Mouse (Mus musculus): ENCODE measurements at regions not wholly inside any gene's neighbourhood (a gene's known extent, or its start where the extent isn't known, plus 50 kb on each side); places are given as distances from the start of the nearest gene placed in this dataset.

DNA sequence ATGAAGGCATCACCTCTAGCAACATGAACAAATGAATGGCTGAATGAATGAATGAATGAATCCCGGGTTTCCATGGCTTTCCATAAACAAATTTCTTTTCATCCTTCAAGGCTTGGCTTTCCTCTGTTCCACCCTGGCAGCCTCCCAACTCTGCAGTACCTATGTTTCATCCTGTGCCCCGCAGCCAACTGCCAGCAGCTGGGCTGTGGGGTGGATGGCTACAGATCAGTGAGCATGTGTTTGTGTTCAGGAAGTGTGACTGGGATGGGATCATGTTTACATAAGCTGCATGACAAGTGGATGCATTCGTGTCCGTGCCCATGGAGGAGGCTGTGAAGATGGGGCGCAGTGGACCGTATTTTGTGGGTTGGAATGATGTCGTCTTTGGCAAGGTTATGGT is 200.5 kb upstream of the Sulf2 start:
- DNase-seq (ENCODE audit: low spot score) = peak; percentile 56
- WGBS = 55% methylated on average over 7 of the region's 7 CpGs
- H3K4me1 ChIP-seq (ENCODE audit: control insufficient read depth, insufficient read depth, low read length) = peaks cover 19% of the 10 kb centered on the region

DNA sequence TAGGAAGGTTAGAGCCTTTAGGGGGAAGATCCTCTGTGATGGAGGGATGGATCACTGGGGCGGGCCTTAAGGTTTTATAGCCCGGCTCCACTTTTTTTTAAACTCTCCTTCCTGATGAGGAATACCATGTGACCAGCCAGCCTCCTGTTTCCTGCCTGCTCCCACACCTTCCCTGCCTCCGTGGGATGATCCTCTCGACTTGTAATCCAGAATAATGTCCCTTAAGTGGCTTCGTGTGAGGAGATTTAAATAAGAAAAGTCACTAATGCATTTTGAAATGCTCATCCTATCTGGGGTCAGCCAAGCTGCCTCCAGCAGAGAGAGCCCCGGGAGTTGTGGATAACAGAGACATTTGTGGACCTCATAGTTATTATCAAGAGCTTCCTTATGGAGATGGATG is 200.0 kb upstream of the Sulf2 start:
- H3K4me2 ChIP-seq (ENCODE audit: low read length) = no peak overlapping the region
- H3K4me1 ChIP-seq (ENCODE audit: control insufficient read depth, insufficient read depth, low read length) = peaks cover 17% of the 10 kb centered on the region
- no peak overlapping the region for H3K27ac ChIP-seq (ENCODE audit: low read depth, low read length)
- ATAC-seq = no peak
- H3K4me3 ChIP-seq (ENCODE audit: low read depth, low read length) = no peak overlapping the region
- H3K9ac ChIP-seq (ENCODE audit: low read length) = no peak overlapping the region
- H3K36me3 ChIP-seq (ENCODE audit: control insufficient read depth, insufficient read depth, low read length) = no peaks in the 10 kb centered on the region
- 71% methylated on average over 6 of the region's 6 CpGs for WGBS
- H3K9me3 ChIP-seq (replicated peaks; ENCODE audit: control insufficient read depth, low read length) = no peaks in the 10 kb centered on the region
- H3K27me3 ChIP-seq (replicated peaks; ENCODE audit: control insufficient read depth, insufficient read depth, low read length) = 0 out of 2 replicates have a peak, but pooled peaks cover 12% of the 10 kb centered on the region
- DNase-seq (ENCODE audit: low spot score) = no peak

More for the DNA sequence above, 200.5 kb upstream of the Sulf2 start:
- Histone ChIP-seq H3K27ac (ENCODE audit: low read depth, low read length) (no peak overlapping the region), H3K9ac (ENCODE audit: low read length) (no peak overlapping the region), H3K9me3 (replicated peaks; ENCODE audit: control insufficient read depth, low read length) (no peaks in the 10 kb centered on the region), H3K4me3 (ENCODE audit: low read depth, low read length) (no peak overlapping the region), H3K27me3 (replicated peaks; ENCODE audit: control insufficient read depth, insufficient read depth, low read length) (0 out of 2 replicates have a peak, but pooled peaks cover 10% of the 10 kb centered on the region), H3K36me3 (ENCODE audit: control insufficient read depth, insufficient read depth, low read length) (no peaks in the 10 kb centered on the region), H3K4me2 (ENCODE audit: low read length) (no peak overlapping the region)
- no peak for ATAC-seq

DNA sequence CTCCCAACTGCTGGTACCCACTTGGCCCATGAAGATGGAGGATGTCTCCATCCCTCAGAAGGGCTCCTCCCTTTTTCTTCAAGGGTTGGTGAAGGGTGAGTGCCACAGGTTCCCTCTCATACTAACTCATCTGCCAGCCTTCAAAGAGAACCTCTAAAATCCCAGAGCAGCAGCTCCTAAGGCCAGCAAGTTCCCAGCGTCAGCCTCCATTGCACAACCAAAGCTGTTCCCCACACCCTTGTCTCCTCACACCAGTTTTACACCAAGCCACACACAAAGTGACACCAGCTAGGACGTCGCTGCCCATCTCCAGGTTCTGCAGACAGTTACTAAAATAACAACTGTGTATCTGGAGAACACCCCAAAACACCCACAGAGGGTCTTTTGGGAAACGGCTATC is 198.9 kb upstream of the Sulf2 start:
- Histone ChIP-seq H3K4me3 (ENCODE audit: low read depth, low read length) (no peak overlapping the region), H3K9me3 (replicated peaks; ENCODE audit: control insufficient read depth, low read length) (no peaks in the 10 kb centered on the region), H3K4me1 (ENCODE audit: control insufficient read depth, insufficient read depth, low read length) (peaks cover 8% of the 10 kb centered on the region), H3K27me3 (replicated peaks; ENCODE audit: control insufficient read depth, insufficient read depth, low read length) (0 out of 2 replicates have a peak, but pooled peaks cover 14% of the 10 kb centered on the region), H3K36me3 (ENCODE audit: control insufficient read depth, insufficient read depth, low read length) (no peaks in the 10 kb centered on the region), H3K4me2 (ENCODE audit: low read length) (no peak overlapping the region), H3K27ac (ENCODE audit: low read depth, low read length) (no peak overlapping the region), H3K9ac (ENCODE audit: low read length) (no peak overlapping the region)
- 90% methylated on average over 4 of the region's 4 CpGs for WGBS
- DNase-seq (ENCODE audit: low spot score) (no peak), ATAC-seq (no peak)

DNA sequence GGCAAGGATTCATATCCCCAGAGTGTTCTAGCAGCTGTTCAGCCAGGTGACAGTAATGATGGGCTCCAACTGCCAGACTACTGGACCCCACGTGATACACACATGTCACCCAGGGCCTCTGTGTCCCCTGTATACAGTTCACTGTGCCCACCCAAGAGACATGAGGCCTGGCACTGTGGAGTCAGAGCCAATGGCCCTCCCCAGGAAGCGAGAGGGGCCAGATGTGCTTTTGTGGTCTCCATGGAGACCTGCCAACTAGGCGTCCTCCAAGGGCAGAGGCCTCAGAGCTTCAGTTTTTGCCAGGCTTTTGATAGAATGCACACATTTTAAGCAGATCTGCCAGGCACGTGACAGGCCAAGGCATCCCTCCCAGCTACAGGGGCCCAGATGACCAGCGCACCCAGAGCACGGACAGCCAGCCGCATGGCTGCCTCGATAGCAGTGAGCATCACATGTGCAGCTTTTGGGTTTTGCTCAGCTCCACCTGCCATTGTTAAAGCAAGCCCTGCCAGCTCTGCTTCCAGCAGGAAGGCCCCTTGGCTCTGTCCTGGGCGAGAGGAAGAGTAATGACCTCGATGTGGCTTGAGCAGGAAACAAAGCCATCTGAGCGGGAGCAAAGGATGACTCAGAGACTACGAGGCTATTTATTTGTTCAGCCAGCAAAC is 198.1 kb upstream of the Sulf2 start:
- Histone ChIP-seq H3K27ac (ENCODE audit: low read depth, low read length) (no peak overlapping the region), H3K4me3 (ENCODE audit: low read depth, low read length) (no peak overlapping the region), H3K4me1 (ENCODE audit: control insufficient read depth, insufficient read depth, low read length) (peaks cover 8% of the 10 kb centered on the region), H3K36me3 (ENCODE audit: control insufficient read depth, insufficient read depth, low read length) (no peaks in the 10 kb centered on the region), H3K9ac (ENCODE audit: low read length) (no peak overlapping the region), H3K27me3 (replicated peaks; ENCODE audit: control insufficient read depth, insufficient read depth, low read length) (0 out of 2 replicates have a peak, but pooled peaks cover 14% of the 10 kb centered on the region), H3K4me2 (ENCODE audit: low read length) (no peak overlapping the region), H3K9me3 (replicated peaks; ENCODE audit: control insufficient read depth, low read length) (no peaks in the 10 kb centered on the region)
- 53% methylated on average over 12 of the region's 12 CpGs for WGBS
- DNase-seq (ENCODE audit: low spot score) (peak; percentile 64), ATAC-seq (peak; percentile 63)

DNA sequence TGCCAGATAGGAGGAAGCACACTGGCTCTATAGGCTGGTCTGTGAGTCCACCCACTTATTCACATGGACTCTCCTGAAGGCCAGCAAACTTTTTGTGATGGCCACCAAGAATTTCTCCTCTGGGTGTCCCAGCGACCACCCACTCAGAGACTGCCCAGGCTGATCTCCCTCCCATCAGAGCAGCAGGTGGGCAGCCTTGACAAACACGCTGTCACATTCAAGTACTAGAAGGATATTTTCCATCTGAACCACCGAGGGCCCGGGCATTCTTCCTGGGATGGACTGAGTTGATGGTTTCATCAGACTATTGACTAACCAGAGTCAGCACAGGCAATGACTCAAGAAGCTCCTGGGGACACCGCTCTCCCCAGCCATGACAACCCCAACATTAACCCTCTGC is 196.5 kb upstream of the Sulf2 start:
- H3K27me3 ChIP-seq (replicated peaks; ENCODE audit: control insufficient read depth, insufficient read depth, low read length) = 0 out of 2 replicates have a peak, but pooled peaks cover 11% of the 10 kb centered on the region
- no peak for ATAC-seq

DNA sequence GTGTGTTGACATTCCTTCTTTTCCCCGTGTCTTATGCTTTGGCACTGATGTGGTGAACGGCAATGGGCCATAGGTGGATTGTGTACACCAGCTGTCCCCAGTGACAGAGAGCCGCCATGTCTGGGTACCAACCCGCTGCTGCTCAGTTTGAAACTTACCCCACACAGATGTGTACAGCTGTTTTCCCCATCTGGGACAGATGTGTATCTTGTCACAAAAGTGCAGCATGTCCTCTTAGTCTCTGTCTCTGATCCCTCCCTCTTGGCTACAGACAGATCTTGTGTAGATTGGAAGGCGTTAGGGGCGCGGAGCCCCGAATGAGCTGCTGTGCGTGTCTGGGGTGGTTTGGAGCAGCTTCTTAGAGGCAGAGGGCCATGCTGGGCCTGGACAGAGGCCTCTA is 196.1 kb upstream of the Sulf2 start:
- Histone ChIP-seq H3K9ac (ENCODE audit: low read length) (no peak overlapping the region), H3K27me3 (replicated peaks; ENCODE audit: control insufficient read depth, insufficient read depth, low read length) (0 out of 2 replicates have a peak, but pooled peaks cover 11% of the 10 kb centered on the region), H3K4me1 (ENCODE audit: control insufficient read depth, insufficient read depth, low read length) (peaks cover 17% of the 10 kb centered on the region), H3K4me2 (ENCODE audit: low read length) (no peak overlapping the region), H3K4me3 (ENCODE audit: low read depth, low read length) (no peak overlapping the region), H3K36me3 (ENCODE audit: control insufficient read depth, insufficient read depth, low read length) (no peaks in the 10 kb centered on the region), H3K27ac (ENCODE audit: low read depth, low read length) (no peak overlapping the region), H3K9me3 (replicated peaks; ENCODE audit: control insufficient read depth, low read length) (no peaks in the 10 kb centered on the region)
- 88% methylated on average over 9 of the region's 9 CpGs for WGBS
- DNase-seq (ENCODE audit: low spot score) = no peak
- no peak for ATAC-seq

More for the DNA sequence above, 196.5 kb upstream of the Sulf2 start:
- H3K36me3 ChIP-seq (ENCODE audit: control insufficient read depth, insufficient read depth, low read length) = no peaks in the 10 kb centered on the region
- H3K27ac ChIP-seq (ENCODE audit: low read depth, low read length) = no peak overlapping the region
- H3K9ac ChIP-seq (ENCODE audit: low read length) = no peak overlapping the region
- DNase-seq (ENCODE audit: low spot score) = no peak
- peaks cover 14% of the 10 kb centered on the region for H3K4me1 ChIP-seq (ENCODE audit: control insufficient read depth, insufficient read depth, low read length)
- no peaks in the 10 kb centered on the region for H3K9me3 ChIP-seq (replicated peaks; ENCODE audit: control insufficient read depth, low read length)
- no peak overlapping the region for H3K4me2 ChIP-seq (ENCODE audit: low read length)
- no peak overlapping the region for H3K4me3 ChIP-seq (ENCODE audit: low read depth, low read length)
- WGBS = 88% methylated on average over 5 of the region's 5 CpGs

DNA sequence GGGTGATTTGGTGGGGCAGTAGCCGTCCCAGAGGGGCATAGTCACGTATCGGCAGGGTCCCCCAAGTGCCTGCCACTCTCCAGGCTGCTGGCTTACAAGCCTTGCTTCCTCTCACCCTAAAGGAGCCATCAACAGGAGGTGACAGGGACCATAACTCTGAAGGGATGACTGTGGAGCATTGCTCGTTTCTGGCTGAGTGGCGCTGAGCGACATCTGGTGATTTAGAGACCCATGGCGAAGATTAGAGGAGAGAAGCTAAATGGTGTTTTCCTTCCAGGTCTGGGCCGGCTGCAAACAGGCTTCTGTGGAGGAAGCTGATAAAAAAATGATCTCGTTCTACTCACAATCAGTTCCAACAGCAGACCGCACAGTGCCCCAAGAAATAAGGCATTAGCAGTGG is 193.2 kb upstream of the Sulf2 start:
- Histone ChIP-seq H3K27me3 (replicated peaks; ENCODE audit: control insufficient read depth, insufficient read depth, low read length) (0 out of 2 replicates have a peak, but pooled peaks cover 13% of the 10 kb centered on the region), H3K4me2 (ENCODE audit: low read length) (no peak overlapping the region), H3K9me3 (replicated peaks; ENCODE audit: control insufficient read depth, low read length) (no peaks in the 10 kb centered on the region), H3K27ac (ENCODE audit: low read depth, low read length) (no peak overlapping the region), H3K9ac (ENCODE audit: low read length) (no peak overlapping the region), H3K4me1 (ENCODE audit: control insufficient read depth, insufficient read depth, low read length) (peaks cover 16% of the 10 kb centered on the region), H3K36me3 (ENCODE audit: control insufficient read depth, insufficient read depth, low read length) (no peaks in the 10 kb centered on the region), H3K4me3 (ENCODE audit: low read depth, low read length) (no peak overlapping the region)
- no peak for ATAC-seq
- WGBS = 78% methylated on average over 10 of the region's 10 CpGs
- no peak for DNase-seq (ENCODE audit: low spot score)

DNA sequence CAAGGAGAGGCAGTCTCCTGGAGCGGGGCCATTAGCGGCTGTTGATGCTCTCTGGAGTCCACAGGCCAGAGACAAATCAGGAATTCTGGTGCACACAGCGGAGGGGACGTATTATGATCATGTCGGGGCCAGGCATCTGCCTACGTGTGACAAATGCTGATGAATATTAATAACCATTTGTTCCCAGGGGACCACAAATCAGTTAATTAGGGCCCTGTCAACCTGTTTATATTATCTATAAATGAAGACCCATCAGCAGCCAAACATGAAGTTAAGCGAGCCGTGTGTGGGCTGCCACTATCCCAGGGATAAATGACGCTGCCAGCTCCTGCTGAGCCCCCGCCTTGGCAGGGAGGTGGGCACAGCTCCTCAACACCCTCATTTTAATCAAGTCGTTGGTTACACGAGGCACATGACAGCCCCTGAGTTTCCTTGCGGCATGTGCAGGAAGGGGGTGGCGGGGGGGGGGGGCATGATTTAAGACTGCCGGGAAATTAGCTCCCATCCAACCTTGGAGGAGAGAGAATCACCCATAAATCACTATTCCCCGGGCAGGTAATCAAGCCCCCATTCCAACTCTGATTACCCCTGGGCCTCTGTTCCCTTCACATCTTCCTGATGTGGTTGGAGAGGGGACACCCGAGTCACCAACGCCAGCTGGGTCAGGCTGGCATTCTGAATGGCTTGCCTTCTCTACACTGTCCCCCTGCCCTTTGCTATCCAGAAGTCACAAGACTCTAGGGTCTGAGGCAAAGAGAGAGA is 191.1 kb upstream of the Sulf2 start:
- 0 out of 2 replicates have a peak, but pooled peaks cover 13% of the 10 kb centered on the region for H3K27me3 ChIP-seq (replicated peaks; ENCODE audit: control insufficient read depth, insufficient read depth, low read length)

More for the DNA sequence above, 191.1 kb upstream of the Sulf2 start:
- Histone ChIP-seq H3K4me3 (ENCODE audit: low read depth, low read length) (no peak overlapping the region), H3K36me3 (ENCODE audit: control insufficient read depth, insufficient read depth, low read length) (no peaks in the 10 kb centered on the region), H3K9ac (ENCODE audit: low read length) (no peak overlapping the region), H3K9me3 (replicated peaks; ENCODE audit: control insufficient read depth, low read length) (no peaks in the 10 kb centered on the region), H3K4me2 (ENCODE audit: low read length) (0 out of 2 replicates have a peak overlapping the region, but pooled peaks have one; percentile 3), H3K4me1 (ENCODE audit: control insufficient read depth, insufficient read depth, low read length) (peaks cover 18% of the 10 kb centered on the region; the same call in 1 of the 2 replicates), H3K27ac (ENCODE audit: low read depth, low read length) (no peak overlapping the region)
- ATAC-seq (peak; percentile 84), DNase-seq (ENCODE audit: low spot score) (peak; percentile 91)
- WGBS = 18% methylated on average over 18 of the region's 18 CpGs

All from forebrain, embryonic 14.5 days (tissue).